Mouse (Mus musculus) right cerebral cortex, postnatal 4 days (tissue): ENCODE measurements around the gene Gm3424.
A peak's percentile ranks its signal among the peaks of the same experiment; 100 is the strongest.
"Not testable (repeated sequence)": the region's sequence is repeated elsewhere in the genome, so short reads cannot be mapped to it uniquely, and the experiment has no call there.

Source experiments
- DNase-seq: peaks from one replicate; pipeline ENCODE4 v3.0.0-alpha.2; 2022

Gene Gm3424

DNA sequence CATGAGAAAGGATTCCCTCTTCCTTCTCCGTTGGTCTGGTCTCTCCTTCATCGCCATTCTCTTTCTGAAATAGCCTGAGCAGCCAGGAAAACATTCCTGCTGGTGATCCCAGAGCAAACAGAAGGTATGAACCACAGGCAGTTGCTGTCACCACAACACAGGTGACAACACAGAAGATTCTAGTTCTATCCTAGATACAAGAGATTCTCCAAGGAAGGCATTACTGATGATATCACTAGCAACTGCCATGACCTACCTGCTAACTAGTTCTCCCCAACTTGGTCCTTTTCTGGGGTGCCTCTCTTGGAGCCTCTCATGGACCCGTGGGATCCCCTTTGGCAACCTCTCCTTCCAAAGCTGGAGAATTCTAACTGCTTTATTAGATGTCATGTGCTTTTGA, at the start of gene Gm3424:
Gene Gm3424, minus strand, starts transcription at position 101 of the 400 bp plus-strand sequence.
- DNase-seq: not testable (repeated sequence)

- DNase-seq: peak; percentile 2
Observed at GRCm38 (mm10) chr14:5879791-5880190, 49.7 kb upstream of the Gm3424 start.

DNA sequence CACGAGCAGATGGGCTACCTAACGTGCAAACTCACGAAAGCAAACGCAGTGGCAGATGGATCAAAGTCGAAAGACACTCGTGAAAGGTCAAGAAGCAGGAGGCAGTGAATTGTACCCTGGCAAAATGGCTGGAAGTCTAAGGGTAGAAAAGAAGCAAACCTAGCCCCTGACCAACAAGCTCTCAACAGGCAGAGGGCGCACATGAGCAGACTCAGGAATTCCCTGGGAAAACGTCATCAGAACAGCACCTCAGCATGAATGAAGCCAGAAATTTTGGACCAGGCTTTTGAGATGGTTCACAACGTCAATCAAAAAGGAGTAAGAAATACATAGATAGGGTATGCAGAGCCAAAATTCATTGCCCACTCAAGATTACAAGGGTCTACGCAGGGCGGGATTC, 49.0 kb upstream of the Gm3424 start:
- peak; percentile 69 for DNase-seq

- DNase-seq: peak; percentile 1
Observed at GRCm38 (mm10) chr14:5855911-5856310, 25.8 kb upstream of the Gm3424 start.

DNA sequence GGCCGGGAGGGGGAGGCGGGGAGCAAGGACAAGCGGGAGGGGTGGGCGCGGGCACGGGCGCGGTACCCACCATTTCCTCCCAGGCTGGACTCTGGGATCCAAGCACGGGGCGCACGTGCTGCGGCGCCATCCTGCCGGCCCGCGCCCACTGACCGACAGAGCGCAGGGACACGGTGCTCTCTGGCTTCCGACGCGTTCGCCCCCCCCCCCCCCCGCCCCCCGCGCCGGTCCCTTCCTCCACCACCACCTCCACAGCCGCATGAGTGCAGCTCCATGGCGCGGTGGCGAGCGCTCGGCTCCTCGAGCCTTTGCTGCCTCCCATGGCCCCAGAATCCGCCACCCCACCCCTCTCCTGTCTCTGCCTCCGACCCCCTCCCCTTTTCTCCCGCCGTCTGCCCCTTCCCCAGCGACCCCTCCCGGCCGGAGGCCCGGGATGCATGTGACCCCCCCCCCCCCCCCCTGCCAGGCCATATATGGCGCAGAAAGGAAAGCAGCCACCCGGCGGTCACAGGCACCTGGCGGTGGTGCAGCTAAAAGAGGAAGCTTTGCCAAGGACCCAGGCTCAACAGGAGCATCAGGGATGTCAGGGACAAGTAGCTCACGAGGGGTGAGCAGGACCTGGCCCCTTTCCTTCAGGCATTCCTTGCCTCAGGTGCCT, 17.3 kb downstream of the Gm3424 start:
- DNase-seq: not testable (repeated sequence)

- not testable (repeated sequence) for DNase-seq
Observed at GRCm38 (mm10) chr14:5807882-5808281, 22.2 kb downstream of the Gm3424 start, which contains the start of gene Gm3383. Gm3383 (minus strand) TSS chr14:5807982.
